Mouse (Mus musculus): ENCODE data around the gene Tbl2. TPM values are rescaled to one million over a fixed set of nuclear protein-coding genes. Genes with fewer than 3 reads are reported as not detected.

Gene Tbl2
- polyA plus RNA-seq, 1 experiment = 7.2 TPM

DNA sequence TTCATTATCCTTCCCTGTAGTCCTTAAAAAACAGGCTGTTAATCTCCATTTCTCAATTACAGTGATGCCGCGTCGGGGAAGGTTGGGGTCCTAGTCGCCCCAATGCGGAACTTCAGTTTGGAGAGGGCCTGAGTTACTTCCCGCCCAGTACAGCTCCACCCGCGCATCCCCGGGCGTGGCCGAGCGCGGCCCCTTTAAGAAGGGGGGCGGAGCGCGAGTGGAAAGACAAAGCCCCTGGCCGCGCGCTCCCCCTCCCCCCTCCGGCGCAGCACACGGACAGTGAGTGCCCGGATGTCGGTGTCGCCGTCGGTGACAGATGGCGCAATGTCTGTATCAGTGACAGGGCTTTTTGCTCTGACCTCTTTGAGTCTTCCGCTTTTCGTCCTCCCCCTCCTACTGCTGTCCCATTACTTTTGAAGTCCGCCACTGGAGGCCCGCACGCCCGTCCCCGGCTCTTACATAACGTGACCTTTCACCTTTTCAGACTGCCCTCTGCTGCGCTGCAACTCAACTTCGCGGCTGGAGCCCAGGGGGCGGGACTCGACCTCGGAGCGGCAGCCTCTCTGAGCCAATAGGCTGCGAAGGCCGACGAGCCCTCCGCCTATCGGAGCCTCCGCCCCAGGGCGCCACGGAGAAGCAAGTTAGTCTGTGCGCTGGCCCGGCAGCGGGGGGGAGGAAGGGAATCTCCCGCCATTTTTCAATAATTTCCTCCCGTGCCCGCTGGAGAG, 37.3 kb downstream of the Tbl2 start, which contains the start of gene Baz1b:
Gene Baz1b (plus strand): TSS at position 644 of the 728 bp plus-strand sequence.
- DNase-seq (ENCODE audit: low spot score) = peak; percentile 92

DNA sequence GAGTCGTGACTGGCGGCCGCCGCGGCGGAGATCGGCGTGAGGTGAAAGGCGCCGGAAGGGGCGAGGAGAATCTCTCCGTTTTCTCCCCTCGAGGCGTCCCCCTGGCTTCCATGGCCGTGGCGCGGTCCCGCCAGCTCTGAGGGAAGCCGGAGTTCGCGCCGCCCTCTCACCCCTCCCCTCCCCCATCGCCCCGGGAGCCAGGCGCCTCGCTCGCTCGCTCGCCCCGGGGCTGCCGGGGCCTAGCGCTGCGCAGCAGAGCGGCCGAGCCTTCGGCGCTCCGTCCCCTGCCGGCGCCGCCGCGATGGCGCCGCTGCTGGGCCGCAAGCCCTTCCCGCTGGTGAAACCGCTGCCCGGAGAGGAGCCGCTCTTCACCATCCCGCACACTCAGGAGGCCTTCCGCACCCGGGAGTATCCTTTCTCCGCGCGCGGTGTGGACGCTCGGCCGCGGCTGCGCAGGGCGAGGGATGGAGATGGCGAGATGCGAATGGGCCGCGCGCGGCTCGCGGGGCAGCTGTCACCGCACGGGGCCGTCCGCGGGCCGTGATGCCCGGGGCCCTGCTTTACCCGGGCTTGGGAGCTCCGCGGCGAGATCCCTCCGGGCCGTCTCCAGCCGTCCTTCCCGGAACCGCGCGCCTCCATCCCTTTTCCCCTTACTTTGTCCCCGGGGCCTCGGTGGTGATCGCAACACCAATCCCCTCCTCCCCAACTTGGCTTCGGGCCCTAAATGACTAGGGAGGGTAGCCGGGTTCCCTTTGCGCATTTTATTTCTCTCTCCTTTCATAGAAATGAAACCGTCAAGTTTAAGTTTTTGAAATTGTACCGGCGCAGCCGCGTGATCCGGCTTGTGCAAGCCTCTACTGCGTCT, 38.1 kb downstream of the Tbl2 start:
- DNase-seq (ENCODE audit: low spot score) = peak; percentile 57

DNA sequence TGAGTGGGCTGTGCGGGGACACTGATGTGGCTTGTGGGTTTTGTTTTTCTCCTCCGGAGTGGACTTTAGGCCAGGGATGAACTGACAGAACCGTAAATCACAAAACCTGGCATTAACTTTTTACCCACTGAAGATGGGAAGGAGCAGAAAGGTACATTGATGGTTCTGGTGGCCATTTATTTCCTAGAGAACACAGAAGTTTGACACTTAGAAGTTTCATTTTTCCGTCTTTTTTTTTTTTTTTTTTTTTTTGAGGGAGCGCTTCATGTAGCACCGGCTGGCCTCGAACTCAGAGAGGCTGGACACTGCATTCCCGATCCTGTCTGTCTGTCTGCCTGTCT, 38.7 kb downstream of the Tbl2 start:
- DNase-seq (ENCODE audit: low spot score) = no peak

DNA sequence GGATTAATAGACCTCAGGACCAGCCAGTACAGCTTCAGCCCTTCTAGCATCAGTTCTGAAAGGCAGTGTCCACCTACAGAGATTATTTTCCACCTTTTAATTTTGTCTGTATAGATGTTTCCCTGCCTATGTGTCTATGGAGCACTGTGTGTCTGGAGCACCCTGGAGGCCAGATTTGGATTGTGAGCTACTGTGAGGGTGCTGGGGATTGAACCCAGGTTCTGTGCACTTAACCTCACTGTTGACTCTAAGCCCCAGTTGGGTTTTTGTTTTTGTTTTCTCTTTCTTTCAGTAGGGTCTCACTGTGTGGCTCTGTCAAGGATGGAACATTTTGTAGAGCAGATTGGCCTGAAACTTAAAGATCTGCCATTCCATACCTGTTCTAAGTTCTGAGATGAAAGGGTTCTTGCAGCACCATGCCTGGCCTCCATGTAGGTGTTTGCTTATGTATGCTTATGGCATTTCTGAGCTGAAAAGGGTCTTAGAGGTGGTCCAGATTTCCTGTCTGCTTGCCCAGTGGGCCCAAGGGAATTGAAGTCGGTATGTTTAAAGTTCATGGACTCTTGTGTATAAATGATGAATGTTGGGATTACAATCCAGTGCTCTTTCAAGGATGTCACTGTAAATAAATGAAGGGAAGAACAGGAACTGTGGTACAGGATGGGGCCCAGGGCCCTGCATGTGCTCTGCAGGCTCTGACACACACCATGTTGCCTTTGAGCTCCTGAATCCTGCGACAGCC, 40.0 kb downstream of the Tbl2 start:
- DNase-seq (ENCODE audit: low spot score) = no peak

DNA sequence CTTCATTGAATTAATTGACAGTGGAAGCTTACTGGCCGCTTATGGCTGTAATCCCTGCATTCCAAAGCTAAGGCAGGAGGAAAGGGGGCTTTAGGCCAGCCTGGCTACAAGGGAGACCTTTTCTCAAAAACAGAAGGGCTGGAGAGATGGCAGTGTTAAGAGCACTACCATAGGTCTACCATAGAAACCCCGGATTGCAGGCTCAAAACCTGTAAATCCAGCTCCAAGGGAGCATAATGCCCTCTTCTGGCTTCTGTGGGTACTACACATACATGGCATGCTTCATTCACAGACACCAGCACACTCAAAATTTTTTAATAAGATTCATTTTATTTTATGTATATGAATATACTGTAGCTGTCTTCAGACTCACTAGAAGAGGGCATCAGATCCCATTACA, 42.2 kb downstream of the Tbl2 start:
- no peak for DNase-seq (ENCODE audit: low spot score)

DNA sequence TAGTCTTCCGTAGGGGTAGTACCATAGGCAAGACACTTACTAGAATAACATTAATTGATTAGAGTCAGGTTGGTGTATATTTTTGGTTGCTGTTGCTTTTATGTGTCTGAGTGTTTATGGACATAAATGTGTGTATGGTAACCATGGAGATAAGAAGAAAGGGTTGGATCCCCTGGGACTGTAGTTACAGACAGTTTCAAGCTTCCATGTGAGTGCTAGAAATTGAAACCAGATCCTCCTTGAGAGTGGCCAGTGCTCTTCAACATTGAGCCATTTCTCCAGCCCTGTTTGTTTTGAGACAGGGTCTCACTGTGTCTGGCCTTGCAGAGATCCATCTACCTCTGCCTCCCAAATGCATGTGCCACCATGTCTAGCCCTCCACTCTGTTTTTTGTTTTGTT, 43.0 kb downstream of the Tbl2 start:
- DNase-seq (ENCODE audit: low spot score) = no peak

DNA sequence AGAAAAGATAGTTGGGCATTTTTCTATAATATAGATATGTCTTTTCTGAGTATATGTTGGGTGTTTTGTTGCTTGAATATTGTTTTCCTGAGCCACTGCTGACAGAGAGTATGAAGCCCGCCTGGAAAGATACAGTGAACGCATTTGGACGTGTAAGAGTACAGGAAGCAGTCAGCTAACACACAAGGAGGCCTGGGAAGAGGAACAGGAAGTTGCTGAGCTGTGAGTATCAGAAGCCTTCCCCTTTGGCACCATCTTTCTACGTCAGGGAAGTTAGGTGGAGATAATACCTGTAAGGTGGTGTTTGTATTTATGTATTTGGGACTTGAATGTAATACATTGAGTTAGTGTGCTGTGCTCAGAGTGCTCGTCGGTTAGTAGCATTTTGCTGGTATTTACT, 46.9 kb downstream of the Tbl2 start:
- no peak for DNase-seq (ENCODE audit: low spot score)

DNA sequence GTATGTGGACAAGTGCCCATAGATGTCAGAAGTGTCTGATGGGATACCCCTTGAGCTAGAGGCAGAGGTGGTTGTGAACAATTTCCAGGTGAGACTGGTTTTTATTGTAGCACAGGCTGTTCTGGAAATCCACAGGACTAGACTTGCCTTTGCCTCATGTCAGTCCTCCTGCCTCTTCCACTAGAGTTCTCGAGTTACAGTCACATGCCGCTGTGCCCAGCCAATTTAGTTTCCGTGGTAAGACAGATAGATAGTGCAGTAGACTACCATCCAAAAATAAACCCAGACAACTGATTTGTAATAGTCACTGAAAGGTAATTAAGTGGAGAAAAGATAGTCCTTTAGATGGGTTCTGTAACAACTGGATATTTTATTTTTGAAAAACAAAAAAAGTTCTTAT, 53.3 kb downstream of the Tbl2 start:
- no peak for DNase-seq (ENCODE audit: low spot score)

DNA sequence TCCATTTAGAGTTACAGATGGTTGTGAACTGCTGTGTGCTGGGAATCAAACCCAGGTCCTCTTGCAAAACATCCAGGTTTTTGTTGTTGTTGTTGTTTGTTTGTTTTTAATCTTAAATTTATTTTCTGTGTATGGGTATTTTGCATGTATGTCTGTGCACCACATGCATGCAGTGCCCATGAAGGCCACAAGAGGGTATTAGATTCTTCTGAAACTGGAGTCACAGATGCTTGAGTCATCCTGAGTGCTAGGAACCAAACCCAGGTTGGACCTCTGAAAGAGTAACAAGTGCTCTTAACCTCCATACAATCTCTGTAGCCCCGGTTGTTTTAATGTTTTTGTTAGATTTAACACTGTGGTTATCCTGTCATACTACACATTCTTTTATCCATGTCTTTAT, 58.7 kb downstream of the Tbl2 start:
- no peak for DNase-seq (ENCODE audit: low spot score)

Other genes with a start within 250 kb of the Tbl2 start
- gene Tmem270, start 242.9 kb upstream of the Tbl2 start, polyA plus RNA-seq (2012; rRNA removed) = not detected in 2 replicates
- gene Cldn13, start 234.1 kb upstream of the Tbl2 start, polyA plus RNA-seq (2012; rRNA removed) = not detected in 2 replicates
- 84.7 and 103 TPM in 2 replicates for gene Mettl27, start 217.3 kb upstream of the Tbl2 start, polyA plus RNA-seq (2012; rRNA removed)
- 295 and 393 TPM in 2 replicates for gene Cldn4, start 202.7 kb upstream of the Tbl2 start, polyA plus RNA-seq (2012; rRNA removed)
- 0.15 and 0.17 TPM in 2 replicates for gene Cldn3, start 163.4 kb upstream of the Tbl2 start, polyA plus RNA-seq (2012; rRNA removed)
- 50.0 and 69.5 TPM in 2 replicates for gene Abhd11, start 140.5 kb upstream of the Tbl2 start, polyA plus RNA-seq (2012; rRNA removed)
- 9.6 and 11.5 TPM in 2 replicates for gene Stx1a, start 126.2 kb upstream of the Tbl2 start, polyA plus RNA-seq (2012; rRNA removed)
- gene Dnajc30, start 85.5 kb upstream of the Tbl2 start, polyA plus RNA-seq (2012; rRNA removed) = 25.3 and 28.1 TPM in 2 replicates
- 51.2 and 54.6 TPM in 2 replicates for gene Bud23, start 84.7 kb upstream of the Tbl2 start, polyA plus RNA-seq (2012; rRNA removed)
- gene Vps37d, start 71.4 kb upstream of the Tbl2 start, polyA plus RNA-seq (2012; rRNA removed) = 4.0 and 4.4 TPM in 2 replicates
- gene Mlxipl, start 59.8 kb upstream of the Tbl2 start, polyA plus RNA-seq (2012; rRNA removed) = 1.9 and 2.5 TPM in 2 replicates
- gene Bcl7b, start 18.6 kb downstream of the Tbl2 start, polyA plus RNA-seq (2012; rRNA removed) = 33.4 and 43.0 TPM in 2 replicates
- 33.2 and 41.7 TPM in 2 replicates for gene Baz1b, start 37.6 kb downstream of the Tbl2 start, polyA plus RNA-seq (2012; rRNA removed)
- 0.07 and 0.11 TPM in 2 replicates for gene Fzd9, start 101.6 kb downstream of the Tbl2 start, polyA plus RNA-seq (2012; rRNA removed)
- gene Fkbp6, start 200.4 kb downstream of the Tbl2 start, polyA plus RNA-seq (2012; rRNA removed) = not detected in 2 replicates
- gene Trim50, start 203.6 kb downstream of the Tbl2 start, polyA plus RNA-seq (2012; rRNA removed) = not detected in 2 replicates
- gene Nsun5, start 220.3 kb downstream of the Tbl2 start, polyA plus RNA-seq (2012; rRNA removed) = 23.9 and 31.5 TPM in 2 replicates
- 6.8 and 13.5 TPM in 2 replicates for gene Pom121, start 244.9 kb downstream of the Tbl2 start, polyA plus RNA-seq (2012; rRNA removed)